Mouse (Mus musculus) cortical plate, adult 2 months (tissue): ENCODE results near the gene Gnl2.

ENCODE experiments used
- CTCF ChIP-seq: fragments of 200-500 bp; IDR thresholded peaks from 2 replicates; pipeline ENCODE4 v1.5.1; 2011; ENCODE audit warnings: mild to moderate bottlenecking, control low read depth, low read length; ENCODE audit not compliant: insufficient read depth; ENCODE audit errors: extremely low read depth
- POLR2A ChIP-seq: fragments of 200-500 bp; IDR thresholded peaks from 2 replicates; pipeline ENCODE4 v1.6.1; 2011; ENCODE audit warnings: mild to moderate bottlenecking, low read length, control low read depth; ENCODE audit not compliant: insufficient read depth; ENCODE audit errors: extremely low read depth

DNA sequence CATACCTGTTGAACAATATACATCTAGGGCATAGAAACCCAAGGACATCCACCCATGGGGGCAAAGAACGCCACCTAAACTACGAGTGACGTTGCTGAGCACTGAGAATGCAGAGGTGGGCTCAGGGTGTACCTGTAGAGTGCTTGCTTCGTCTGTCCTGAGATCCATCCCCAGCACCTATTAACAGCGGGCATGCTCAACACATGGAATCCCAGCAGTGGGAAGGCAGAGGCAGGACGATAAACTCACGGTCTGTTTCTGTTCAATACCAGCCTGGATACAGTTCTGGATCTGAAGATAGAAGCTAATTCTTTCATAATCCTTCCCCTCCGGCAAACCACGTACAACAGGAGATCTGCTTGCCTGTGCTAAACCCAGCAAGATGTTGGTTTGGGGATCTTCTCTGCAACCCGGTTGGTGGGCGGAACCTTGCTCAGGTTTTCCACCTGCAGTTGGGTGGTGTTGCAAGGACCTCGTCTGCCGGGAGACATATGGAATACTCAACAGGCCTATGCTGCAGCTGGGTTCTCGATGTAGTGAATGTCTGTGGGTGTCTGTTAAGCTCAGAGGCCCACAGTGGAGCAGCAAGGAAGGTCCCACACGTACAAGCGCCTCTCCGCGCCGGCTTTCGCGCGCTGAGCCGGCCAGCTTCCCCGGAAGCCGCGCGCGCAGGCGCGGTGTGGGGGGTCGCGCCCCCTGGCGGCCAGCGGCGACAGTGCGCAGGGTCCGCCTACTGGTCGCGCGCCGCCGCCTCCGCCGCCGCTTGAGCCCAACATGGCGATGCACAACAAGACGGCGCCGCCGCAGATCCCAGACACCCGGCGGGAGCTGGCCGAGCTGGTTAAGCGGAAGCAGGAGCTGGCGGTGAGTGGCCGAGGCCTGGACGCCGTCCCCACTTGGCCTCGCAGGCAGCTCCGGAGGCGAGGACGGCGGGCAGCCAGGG lies 68.3 kb downstream of the Gnl2 start, which contains the start of gene Meaf6:
- TF ChIP-seq CTCF: peak; percentile 49
- peak; percentile 43; the same call in 1 of the 2 replicates for TF ChIP-seq POLR2A
